Comparison of ENCODE assay signal across 32 mouse cellular contexts in genomic region chr15:30649964-30650363, GRCm38 (mm10).
A peak's percentile ranks its signal among the peaks of the same experiment; 100 is the strongest.
DNase-seq lines count a peak whose midpoint lies in the region; ATAC-seq and TF ChIP-seq lines count a peak whose summit lies in the region.
"Had no signal": no experiment of that assay in that cellular context is flagged by ENCODE, and none has a peak within 500 bp of the region (broad histone marks: within the 10 kb centered on the region; RNA-seq: fewer than 3 reads in every experiment).

No protein-coding gene starts in this region.

- no peak for TF ChIP-seq CTCF in lung, postnatal 0 days (IDR thresholded peaks at IDR 0.05)

- no peak overlapping the region for H3K4me2 ChIP-seq in forebrain, embryonic 13.5 days
- H3K4me2 ChIP-seq in forebrain, embryonic 12.5 days, result no peak overlapping the region
- 0 out of 2 replicates have a peak overlapping the region, but pooled peaks have one; percentile 11 for H3K4me2 ChIP-seq in lung, embryonic 16.5 days (ENCODE audit: low read depth, low read length)
- no peak overlapping the region for H3K4me2 ChIP-seq in lung, postnatal 0 days (replicated peaks; ENCODE audit: low read depth, low read length)
- H3K4me2 ChIP-seq in heart, embryonic 11.5 days, result no peak overlapping the region
- H3K4me2 ChIP-seq: embryonic facial prominence, embryonic 12.5 days; heart, embryonic 12.5 days; heart, embryonic 15.5 days; hindbrain, embryonic 13.5 days had no signal

- no peaks in the 10 kb centered on the region for H3K36me3 ChIP-seq in forebrain, embryonic 13.5 days (ENCODE audit: poor library complexity, severe bottlenecking)
- no peaks in the 10 kb centered on the region; the same call in 1 of the 2 replicates for H3K36me3 ChIP-seq in forebrain, embryonic 12.5 days (replicated peaks)
- H3K36me3 ChIP-seq in lung, embryonic 16.5 days (ENCODE audit: control insufficient read depth, insufficient read depth, low read length), result no peaks in the 10 kb centered on the region
- H3K36me3 ChIP-seq in lung, postnatal 0 days (ENCODE audit: insufficient read depth, low read length), result no peaks in the 10 kb centered on the region
- no peaks in the 10 kb centered on the region for H3K36me3 ChIP-seq in heart, embryonic 11.5 days (ENCODE audit: control insufficient read depth, insufficient read depth, low read length)
- H3K36me3 ChIP-seq: embryonic facial prominence, embryonic 12.5 days; G1E; heart, embryonic 12.5 days; heart, embryonic 15.5 days; hindbrain, embryonic 10.5 days; hindbrain, embryonic 13.5 days had no signal

- H3K9me3 ChIP-seq in forebrain, embryonic 13.5 days (replicated peaks), result no peaks in the 10 kb centered on the region
- H3K9me3 ChIP-seq in forebrain, embryonic 12.5 days, result no peaks in the 10 kb centered on the region
- H3K9me3 ChIP-seq in lung, embryonic 16.5 days (ENCODE audit: control insufficient read depth, low read length), result no peaks in the 10 kb centered on the region
- H3K9me3 ChIP-seq in lung, postnatal 0 days (ENCODE audit: low read length), result no peaks in the 10 kb centered on the region
- H3K9me3 ChIP-seq in heart, embryonic 11.5 days (replicated peaks; ENCODE audit: control insufficient read depth, low read length), result no peaks in the 10 kb centered on the region
- H3K9me3 ChIP-seq: embryonic facial prominence, embryonic 12.5 days; heart, embryonic 12.5 days; heart, embryonic 15.5 days; hindbrain, embryonic 10.5 days; hindbrain, embryonic 13.5 days had no signal

- DNase-seq in lung, postnatal 0 days (ENCODE audit: low spot score), result no peak
- no peak for DNase-seq in gastrocnemius, postnatal 36 days
- DNase-seq: adrenal gland, adult 2 months; adrenal gland, postnatal 25 days; B cell, adult 2 months; cerebellum, adult 11-12 months; cerebellum, adult 8-10 months; cerebellum, postnatal 36 days; forebrain, postnatal 0 days; gastrocnemius, adult 2 months; gastrocnemius, postnatal 14 days; heart, adult 2 months; heart, postnatal 10 days; heart, postnatal 36 days had no signal

- intact Hi-C loops in gastrocnemius, postnatal 36 days (cut with DNase I), result no loop called here

- peaks cover 33% of the 10 kb centered on the region for H3K4me1 ChIP-seq in forebrain, embryonic 13.5 days
- peaks cover 21% of the 10 kb centered on the region for H3K4me1 ChIP-seq in forebrain, embryonic 12.5 days
- H3K4me1 ChIP-seq in lung, embryonic 16.5 days (replicated peaks; ENCODE audit: control insufficient read depth, insufficient read depth, low read length), result no peaks in the 10 kb centered on the region; the same call in 1 of the 2 replicates
- no peaks in the 10 kb centered on the region for H3K4me1 ChIP-seq in lung, postnatal 0 days (ENCODE audit: insufficient read depth, low read depth, low read length)
- H3K4me1 ChIP-seq in heart, embryonic 11.5 days (ENCODE audit: control insufficient read depth, insufficient read depth, low read length), result peaks cover 4% of the 10 kb centered on the region; the same call in 1 of the 2 replicates

- H3K9ac ChIP-seq in forebrain, embryonic 13.5 days, result 0 out of 2 replicates have a peak overlapping the region, but pooled peaks have one; percentile 26
- no peak overlapping the region for H3K9ac ChIP-seq in forebrain, embryonic 12.5 days
- H3K9ac ChIP-seq in lung, embryonic 16.5 days (ENCODE audit: low read length), result peak overlapping the region; percentile 32; the same call in 1 of the 2 replicates
- no peak overlapping the region for H3K9ac ChIP-seq in lung, postnatal 0 days (replicated peaks; ENCODE audit: low read depth)
- no peak overlapping the region for H3K9ac ChIP-seq in heart, embryonic 11.5 days (ENCODE audit: low read depth, low read length)
- H3K9ac ChIP-seq: embryonic facial prominence, embryonic 12.5 days; forebrain, postnatal 0 days; heart, embryonic 12.5 days; heart, embryonic 15.5 days; hindbrain, embryonic 13.5 days had no signal

- no peak overlapping the region for H3K4me3 ChIP-seq in forebrain, embryonic 13.5 days
- H3K4me3 ChIP-seq in forebrain, embryonic 12.5 days (replicated peaks), result no peak overlapping the region
- H3K4me3 ChIP-seq in lung, embryonic 16.5 days (ENCODE audit: low read length), result no peak overlapping the region
- H3K4me3 ChIP-seq in lung, postnatal 0 days (ENCODE audit: low read depth, low read length), result no peak overlapping the region
- no peak overlapping the region for H3K4me3 ChIP-seq in heart, embryonic 11.5 days (ENCODE audit: low read depth, low read length)
- H3K4me3 ChIP-seq: embryonic facial prominence, embryonic 12.5 days; erythroblast, embryonic 14.5 days; gastrocnemius, adult 2 months; heart, adult 2 months; heart, embryonic 12.5 days; heart, embryonic 15.5 days; hindbrain, embryonic 10.5 days; hindbrain, embryonic 13.5 days had no signal

- TF ChIP-seq EP300 in lung, postnatal 0 days (IDR thresholded peaks at IDR 0.05), result no peak

- 43% methylated on average over 6 of the region's 6 CpGs for WGBS in forebrain, embryonic 13.5 days
- WGBS in forebrain, embryonic 12.5 days, result 47% methylated on average over 6 of the region's 6 CpGs
- WGBS in lung, embryonic 16.5 days, result 48% methylated on average over 6 of the region's 6 CpGs
- WGBS in lung, postnatal 0 days, result 43% methylated on average over 6 of the region's 6 CpGs
- whole genome bisulfite sequencing in heart, embryonic 11.5 days (ENCODE audit: insufficient replicate concordance), result 63% methylated on average over 6 of the region's 6 CpGs

- ATAC-seq in forebrain, embryonic 13.5 days, result no peak
- no peak for ATAC-seq in forebrain, embryonic 12.5 days (ENCODE audit: low FRiP score)
- ATAC-seq in lung, embryonic 16.5 days (ENCODE audit: low read depth), result no peak
- no peak for ATAC-seq in lung, postnatal 0 days
- ATAC-seq in common myeloid progenitor, adult 5-6 weeks (replicated peaks; ENCODE audit: low read depth, poor library complexity, severe bottlenecking), result 0 out of 2 replicates have a peak, but pooled peaks have one; percentile 45
- peak; percentile 77 for ATAC-seq in megakaryocyte progenitor cell, adult 5-6 weeks (replicated peaks; ENCODE audit: poor library complexity)
- no peak for ATAC-seq in heart, embryonic 11.5 days (replicated peaks; ENCODE audit: insufficient number of reproducible peaks, low FRiP score, low TSS enrichment)
- ATAC-seq: forebrain, embryonic 14.5 days; forebrain, postnatal 0 days; hindbrain, embryonic 16.5 days; inflammation-experienced regulatory T-cells, adult 6 months; intestine, embryonic 16.5 days had no signal

- no peak overlapping the region for H3K27ac ChIP-seq in forebrain, embryonic 13.5 days
- no peak overlapping the region for H3K27ac ChIP-seq in forebrain, embryonic 12.5 days
- H3K27ac ChIP-seq in lung, embryonic 16.5 days (ENCODE audit: low read length), result no peak overlapping the region
- no peak overlapping the region for H3K27ac ChIP-seq in lung, postnatal 0 days (ENCODE audit: low read length)
- no peak overlapping the region for H3K27ac ChIP-seq in heart, embryonic 11.5 days (ENCODE audit: low read depth, low read length)
- H3K27ac ChIP-seq: embryonic facial prominence, embryonic 12.5 days; gastrocnemius, adult 2 months; heart, adult 2 months; heart, embryonic 15.5 days; hindbrain, embryonic 10.5 days; hindbrain, embryonic 13.5 days had no signal

- peaks cover 6% of the 10 kb centered on the region; the same call in 1 of the 2 replicates for H3K27me3 ChIP-seq in forebrain, embryonic 13.5 days
- H3K27me3 ChIP-seq in forebrain, embryonic 12.5 days, result peaks cover 22% of the 10 kb centered on the region
- peaks cover 24% of the 10 kb centered on the region for H3K27me3 ChIP-seq in lung, embryonic 16.5 days (ENCODE audit: control insufficient read depth, insufficient read depth, low read depth, low read length)
- H3K27me3 ChIP-seq in lung, postnatal 0 days (replicated peaks; ENCODE audit: insufficient read depth, low read length), result 0 out of 2 replicates have a peak, but pooled peaks cover 6% of the 10 kb centered on the region
- H3K27me3 ChIP-seq in heart, embryonic 11.5 days (ENCODE audit: control insufficient read depth, insufficient read depth, low read length), result peaks cover 25% of the 10 kb centered on the region
- H3K27me3 ChIP-seq: CH12.LX had no signal

Comparison
In these comparisons a context has a peak if more than half of its experiments do, and no peak if none do; other contexts are left out.
1. H3K9ac ChIP-seq: peak in forebrain, embryonic 13.5 days (single experiment) and lung, embryonic 16.5 days (single experiment); none in forebrain, embryonic 12.5 days (single experiment), lung, postnatal 0 days (single experiment) and heart, embryonic 11.5 days (single experiment).
2. ATAC-seq: peak in common myeloid progenitor, adult 5-6 weeks (single experiment) and megakaryocyte progenitor cell, adult 5-6 weeks (single experiment); none in forebrain, embryonic 13.5 days (single experiment), forebrain, embryonic 12.5 days (single experiment), lung, embryonic 16.5 days (single experiment), lung, postnatal 0 days (single experiment) and heart, embryonic 11.5 days (single experiment).